Mouse (Mus musculus) midbrain, embryonic 13.5 days (tissue): ENCODE measurements around the gene Grin3b. TPM values are rescaled to one million over a fixed set of nuclear protein-coding genes. Genes with fewer than 3 reads are reported as not detected.
A peak's percentile ranks its signal among the peaks of the same experiment; 100 is the strongest.

Experiments used
- ATAC-seq: fragments of 200-750 bp; cut with Nextera tagmentation; 2 replicates; pipeline ENCODE4 v1.8.0; 2017; ENCODE audit warnings: mild to moderate bottlenecking, moderate TSS enrichment, moderate library complexity
- H3K27ac ChIP-seq: fragments of 300-500 bp; sonication (generic); 2 replicates; pipeline ENCODE4 v1.5.1; 2015; ENCODE audit warnings: inconsistent platforms, mild to moderate bottlenecking, moderate library complexity
- H3K27me3 ChIP-seq: fragments of 300-500 bp; sonication (generic); 2 replicates; pipeline ENCODE4 v1.6.1; 2015; ENCODE audit warnings: mild to moderate bottlenecking, inconsistent platforms
- H3K36me3 ChIP-seq: fragments of 300-500 bp; sonication (generic); 2 replicates; pipeline ENCODE4 v1.6.1; 2015; ENCODE audit warnings: mild to moderate bottlenecking, inconsistent platforms
- H3K4me1 ChIP-seq: fragments of 300-500 bp; sonication (generic); replicated peaks from 2 replicates; pipeline ENCODE4 v1.6.1; 2015; ENCODE audit warnings: inconsistent platforms
- H3K4me2 ChIP-seq: fragments of 300-500 bp; sonication (generic); replicated peaks from 2 replicates; pipeline ENCODE4 v1.6.1; 2015; ENCODE audit warnings: moderate library complexity, mild to moderate bottlenecking, inconsistent platforms
- H3K4me3 ChIP-seq: fragments of 300-500 bp; sonication (generic); replicated peaks from 2 replicates; pipeline ENCODE4 v1.5.1; 2015; ENCODE audit warnings: mild to moderate bottlenecking, inconsistent platforms
- H3K9ac ChIP-seq: fragments of 300-500 bp; sonication (generic); replicated peaks from 2 replicates; pipeline ENCODE4 v1.6.1; 2015; ENCODE audit warnings: mild to moderate bottlenecking, inconsistent platforms
- H3K9me3 ChIP-seq: fragments of 300-500 bp; sonication (generic); 2 replicates; pipeline ENCODE4 v1.6.1; 2016; ENCODE audit warnings: mild to moderate bottlenecking, inconsistent platforms
- WGBS: fragments of 180-500 bp; shearing (Covaris S2); methylation state at CpG from one replicate; pipeline ENCODE4 v1.1.7; 2015; 5-methylcytosine and 5-hydroxymethylcytosine counted together
- polyA plus RNA-seq: library from polyadenylated mRNA; unstranded; fragments of >200 nt; fragmentation: Nextera tagmentation; extraction: Ambion mirVana; gene quantifications from 2 replicates; pipeline ENCODE4 v1.2.1, GENCODE M21; 2015

Grin3b gene
- polyA plus RNA-seq, 1 experiment from 2014 or later = 0.57 TPM

- Histone ChIP-seq H3K4me3 (peak overlapping the region; percentile 81; the same call in 1 of the 2 replicates), H3K36me3 (peaks cover 41% of the 10 kb centered on the region), H3K27ac (no peak overlapping the region), H3K9me3 (no peaks in the 10 kb centered on the region), H3K9ac (peak overlapping the region; percentile 3; the same call in 1 of the 2 replicates), H3K4me1 (peaks cover 73% of the 10 kb centered on the region), H3K4me2 (peak overlapping the region; percentile 91), H3K27me3 (no peaks in the 10 kb centered on the region)
- no peak for ATAC-seq
- WGBS = 89% methylated on average over 18 of the region's 18 CpGs
Measured at GRCm38 (mm10) chr10:79929967-79930825, 40.3 kb upstream of the Grin3b start.

GRCm38 (mm10) chr10:79930826-79931186, 39.7 kb upstream of the Grin3b start:
- Histone ChIP-seq H3K9ac (no peak overlapping the region; the same call in 1 of the 2 replicates), H3K36me3 (peaks cover 42% of the 10 kb centered on the region), H3K27ac (no peak overlapping the region), H3K4me2 (no peak overlapping the region), H3K4me3 (no peak overlapping the region), H3K9me3 (no peaks in the 10 kb centered on the region), H3K27me3 (no peaks in the 10 kb centered on the region), H3K4me1 (peaks cover 69% of the 10 kb centered on the region)
- no peak for ATAC-seq
- 81% methylated on average over 16 of the region's 16 CpGs for WGBS

GRCm38 (mm10) chr10:79931797-79932196, 38.7 kb upstream of the Grin3b start:
- Histone ChIP-seq H3K27ac (no peak overlapping the region; the same call in 1 of the 2 replicates), H3K4me2 (no peak overlapping the region)
- 90% methylated on average over 9 of the region's 9 CpGs for WGBS

GRCm38 (mm10) chr10:79932736-79933135, 37.8 kb upstream of the Grin3b start:
- Histone ChIP-seq H3K36me3 (peaks cover 53% of the 10 kb centered on the region), H3K9ac (peak overlapping the region; percentile 54), H3K4me3 (no peak overlapping the region), H3K27ac (peak overlapping the region; percentile 22), H3K4me1 (peaks cover 74% of the 10 kb centered on the region), H3K4me2 (0 out of 2 replicates have a peak overlapping the region, but pooled peaks have one; percentile 4), H3K9me3 (no peaks in the 10 kb centered on the region), H3K27me3 (no peaks in the 10 kb centered on the region)
- no peak for ATAC-seq
- 19% methylated on average over 8 of the region's 8 CpGs for WGBS

More at GRCm38 (mm10) chr10:79931797-79932196, 38.7 kb upstream of the Grin3b start:
- Histone ChIP-seq H3K27me3 (no peaks in the 10 kb centered on the region), H3K9ac (0 out of 2 replicates have a peak overlapping the region, but pooled peaks have one; percentile 54), H3K4me1 (peaks cover 68% of the 10 kb centered on the region), H3K36me3 (peaks cover 45% of the 10 kb centered on the region), H3K4me3 (no peak overlapping the region), H3K9me3 (no peaks in the 10 kb centered on the region)
- ATAC-seq = no peak

GRCm38 (mm10) chr10:79933145-79933679, 37.3 kb upstream of the Grin3b start:
- peak overlapping the region; percentile 54; the same call in 1 of the 2 replicates for H3K9ac ChIP-seq
- no peak overlapping the region for H3K4me3 ChIP-seq
- peaks cover 57% of the 10 kb centered on the region for H3K36me3 ChIP-seq
- H3K9me3 ChIP-seq = no peaks in the 10 kb centered on the region
- H3K27me3 ChIP-seq = no peaks in the 10 kb centered on the region
- H3K4me2 ChIP-seq = 0 out of 2 replicates have a peak overlapping the region, but pooled peaks have one; percentile 4
- WGBS = 72% methylated on average over 9 of the region's 9 CpGs
- H3K4me1 ChIP-seq = peaks cover 73% of the 10 kb centered on the region
- H3K27ac ChIP-seq = peak overlapping the region; percentile 22; the same call in 1 of the 2 replicates
- ATAC-seq = no peak

- no peak overlapping the region; the same call in 1 of the 2 replicates for H3K27ac ChIP-seq
- WGBS = 29% methylated on average over 6 of the region's 6 CpGs
- H3K4me1 ChIP-seq = peaks cover 68% of the 10 kb centered on the region
- no peaks in the 10 kb centered on the region for H3K9me3 ChIP-seq
- no peak overlapping the region for H3K4me2 ChIP-seq
- peaks cover 57% of the 10 kb centered on the region for H3K36me3 ChIP-seq
- H3K4me3 ChIP-seq = no peak overlapping the region
- no peaks in the 10 kb centered on the region for H3K27me3 ChIP-seq
- H3K9ac ChIP-seq = no peak overlapping the region
- ATAC-seq = no peak
Measured at GRCm38 (mm10) chr10:79933861-79934260, 36.7 kb upstream of the Grin3b start.

- Histone ChIP-seq H3K27ac (peak overlapping the region; percentile 35; the same call in 1 of the 2 replicates), H3K9ac (no peak overlapping the region), H3K36me3 (peaks cover 57% of the 10 kb centered on the region), H3K9me3 (no peaks in the 10 kb centered on the region), H3K4me3 (no peak overlapping the region), H3K27me3 (no peaks in the 10 kb centered on the region), H3K4me2 (no peak overlapping the region), H3K4me1 (peaks cover 64% of the 10 kb centered on the region)
- 74% methylated on average over 13 of the region's 13 CpGs for WGBS
- ATAC-seq = peak; percentile 32
Measured at GRCm38 (mm10) chr10:79934272-79934721, 36.2 kb upstream of the Grin3b start.

- no peak overlapping the region for H3K4me2 ChIP-seq
- H3K36me3 ChIP-seq = peaks cover 57% of the 10 kb centered on the region
- peaks cover 57% of the 10 kb centered on the region for H3K4me1 ChIP-seq
- no peak overlapping the region for H3K4me3 ChIP-seq
- ATAC-seq = no peak
- 90% methylated on average over 16 of the region's 16 CpGs for WGBS
- H3K9ac ChIP-seq = no peak overlapping the region
- 0 out of 2 replicates have a peak overlapping the region, but pooled peaks have one; percentile 39 for H3K27ac ChIP-seq
- H3K27me3 ChIP-seq = no peaks in the 10 kb centered on the region
- no peaks in the 10 kb centered on the region for H3K9me3 ChIP-seq
Measured at GRCm38 (mm10) chr10:79934794-79935569, 35.5 kb upstream of the Grin3b start.

GRCm38 (mm10) chr10:79936284-79936910, 34.1 kb upstream of the Grin3b start:
- peaks cover 44% of the 10 kb centered on the region for H3K4me1 ChIP-seq
- no peak overlapping the region for H3K4me3 ChIP-seq
- peaks cover 56% of the 10 kb centered on the region for H3K36me3 ChIP-seq
- H3K9ac ChIP-seq = no peak overlapping the region
- H3K9me3 ChIP-seq = no peaks in the 10 kb centered on the region
- H3K4me2 ChIP-seq = no peak overlapping the region
- 81% methylated on average over 10 of the region's 10 CpGs for WGBS
- H3K27ac ChIP-seq = peak overlapping the region; percentile 9; the same call in 1 of the 2 replicates
- ATAC-seq = no peak
- H3K27me3 ChIP-seq = no peaks in the 10 kb centered on the region

- H3K4me2 ChIP-seq = no peak overlapping the region
- H3K4me3 ChIP-seq = no peak overlapping the region
- H3K9me3 ChIP-seq = no peaks in the 10 kb centered on the region
- H3K36me3 ChIP-seq = peaks cover 56% of the 10 kb centered on the region
- WGBS = 72% methylated on average over 27 of the region's 27 CpGs
- ATAC-seq = no peak
- no peak overlapping the region for H3K9ac ChIP-seq
- peaks cover 42% of the 10 kb centered on the region for H3K4me1 ChIP-seq
- H3K27me3 ChIP-seq = no peaks in the 10 kb centered on the region
- H3K27ac ChIP-seq = 0 out of 2 replicates have a peak overlapping the region, but pooled peaks have one; percentile 9
Measured at GRCm38 (mm10) chr10:79936911-79937441, 33.5 kb upstream of the Grin3b start.
